Mouse (Mus musculus) liver, embryonic 15.5 days (tissue): Measurements from ENCODE around the gene Bod1. TPM values are rescaled to one million over a fixed set of nuclear protein-coding genes. Genes with fewer than 3 reads are reported as not detected.

Experiments
- ATAC-seq: fragments of 200-750 bp; cut with Nextera tagmentation; 2 replicates; pipeline ENCODE4 v1.8.0; 2017; ENCODE audit warnings: moderate number of reproducible peaks, mild to moderate bottlenecking, moderate library complexity; ENCODE audit not compliant: insufficient read depth
- H3K27ac ChIP-seq: fragments of 300-500 bp; sonication (generic); replicated peaks from 2 replicates; pipeline ENCODE4 v1.5.1; 2015; ENCODE audit warnings: mild to moderate bottlenecking, inconsistent platforms
- H3K27me3 ChIP-seq: fragments of 300-500 bp; sonication (generic); 2 replicates; pipeline ENCODE4 v1.6.1; 2015; ENCODE audit warnings: mild to moderate bottlenecking, inconsistent platforms
- H3K36me3 ChIP-seq: fragments of 300-500 bp; sonication (generic); replicated peaks from 2 replicates; pipeline ENCODE4 v1.6.1; 2015; ENCODE audit warnings: moderate library complexity, mild to moderate bottlenecking, inconsistent platforms
- H3K4me1 ChIP-seq: fragments of 300-500 bp; sonication (generic); replicated peaks from 2 replicates; pipeline ENCODE4 v1.6.1; 2015; ENCODE audit warnings: inconsistent platforms
- H3K4me2 ChIP-seq: fragments of 300-500 bp; sonication (generic); 2 replicates; pipeline ENCODE4 v1.6.1; 2015; ENCODE audit warnings: moderate library complexity, mild to moderate bottlenecking, inconsistent platforms
- H3K4me3 ChIP-seq: fragments of 300-500 bp; sonication (generic); replicated peaks from 2 replicates; pipeline ENCODE4 v1.5.1; 2015; ENCODE audit warnings: mild to moderate bottlenecking, inconsistent platforms
- H3K9ac ChIP-seq: fragments of 300-500 bp; sonication (generic); 2 replicates; pipeline ENCODE4 v1.6.1; 2015; ENCODE audit warnings: moderate library complexity, mild to moderate bottlenecking, inconsistent platforms
- H3K9me3 ChIP-seq: fragments of 300-500 bp; sonication (generic); replicated peaks from 2 replicates; pipeline ENCODE4 v1.6.1; 2016; ENCODE audit warnings: inconsistent platforms
- WGBS: fragments of 180-500 bp; shearing (Covaris S2); methylation state at CpG from one replicate; pipeline ENCODE4 v1.1.7; 2015; ENCODE audit warnings: mixed read lengths; ENCODE audit not compliant: insufficient replicate concordance; 5-methylcytosine and 5-hydroxymethylcytosine counted together
- polyA plus RNA-seq: library from polyadenylated mRNA; unstranded; fragments of >200 nt; fragmentation: Nextera tagmentation; extraction: Ambion mirVana; gene quantifications from 2 replicates; pipeline ENCODE4 v1.2.1, GENCODE M21; 2015

The Bod1 gene
- polyA plus RNA-seq, 1 experiment from 2014 or later, result 11.8 TPM

DNA sequence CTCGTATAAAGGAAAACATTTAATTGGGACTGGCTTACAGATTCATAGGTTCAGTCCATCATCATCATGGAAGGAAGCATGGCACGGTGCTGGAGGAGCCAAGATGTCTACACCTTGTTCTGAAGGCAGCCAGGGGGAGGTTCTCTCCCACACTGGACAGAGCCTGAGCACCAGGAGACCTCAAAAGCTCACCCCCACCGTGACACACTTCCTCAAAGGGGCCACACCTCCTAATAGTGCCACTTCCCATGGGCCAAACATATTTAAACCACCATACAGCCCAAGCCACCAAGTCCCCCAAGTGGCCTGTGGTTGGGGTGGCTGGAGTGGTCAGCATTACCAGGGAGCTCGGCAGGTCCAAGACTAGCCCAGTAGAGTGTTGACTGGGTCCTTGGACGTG is 31.5 kb downstream of the Bod1 start:
- Histone ChIP-seq H3K4me3 (no peak overlapping the region), H3K27ac (no peak overlapping the region), H3K4me1 (no peaks in the 10 kb centered on the region), H3K4me2 (no peak overlapping the region), H3K36me3 (no peaks in the 10 kb centered on the region), H3K27me3 (no peaks in the 10 kb centered on the region), H3K9me3 (no peaks in the 10 kb centered on the region), H3K9ac (no peak overlapping the region)
- WGBS, result 34% methylated on average over 5 of the region's 5 CpGs
- no peak for ATAC-seq

DNA sequence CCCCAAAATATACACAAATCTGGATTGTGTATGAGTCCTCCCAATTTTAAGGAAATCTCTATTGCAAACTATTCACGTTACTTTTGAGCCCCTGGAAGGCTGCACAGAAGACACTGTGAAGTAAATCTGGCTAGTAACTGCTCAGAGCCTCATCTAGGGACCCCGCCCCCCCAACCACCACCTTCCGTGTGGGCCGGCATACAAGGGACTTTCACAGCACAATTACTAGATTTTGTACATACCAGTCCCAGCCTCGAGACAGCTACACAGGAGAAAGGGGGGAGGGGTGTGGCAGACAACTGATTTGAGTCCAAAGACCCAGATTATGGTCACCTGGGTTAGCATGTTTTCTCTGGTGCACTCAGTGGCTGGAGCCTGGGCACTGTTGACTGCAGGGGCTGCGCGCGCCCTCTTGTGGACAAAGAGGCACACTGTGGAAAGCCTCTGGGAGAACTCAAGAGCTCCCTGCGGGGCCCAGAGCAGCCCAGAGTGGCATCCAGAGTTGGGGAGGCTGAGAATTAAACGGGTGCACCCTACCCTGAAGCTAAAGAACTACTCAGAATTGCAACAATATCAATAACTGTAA is 33.8 kb downstream of the Bod1 start:
- H3K4me1 ChIP-seq, result no peaks in the 10 kb centered on the region
- H3K4me3 ChIP-seq, result no peak overlapping the region
- no peaks in the 10 kb centered on the region for H3K36me3 ChIP-seq
- H3K4me2 ChIP-seq, result no peak overlapping the region
- no peaks in the 10 kb centered on the region for H3K27me3 ChIP-seq
- H3K9ac ChIP-seq, result no peak overlapping the region
- no peak overlapping the region for H3K27ac ChIP-seq
- no peak for ATAC-seq
- 24% methylated on average over 10 of the region's 10 CpGs for WGBS
- no peaks in the 10 kb centered on the region for H3K9me3 ChIP-seq

GRCm38 (mm10) chr11:31628700-31629099 is 43.0 kb downstream of the Bod1 start:
- H3K9ac ChIP-seq, result no peak overlapping the region
- H3K4me1 ChIP-seq, result no peaks in the 10 kb centered on the region
- WGBS, result 67% methylated on average over 5 of the region's 5 CpGs
- H3K9me3 ChIP-seq, result no peaks in the 10 kb centered on the region
- ATAC-seq, result no peak
- H3K27ac ChIP-seq, result no peak overlapping the region
- H3K36me3 ChIP-seq, result no peaks in the 10 kb centered on the region
- no peak overlapping the region for H3K4me3 ChIP-seq
- no peak overlapping the region for H3K4me2 ChIP-seq
- H3K27me3 ChIP-seq, result no peaks in the 10 kb centered on the region

DNA sequence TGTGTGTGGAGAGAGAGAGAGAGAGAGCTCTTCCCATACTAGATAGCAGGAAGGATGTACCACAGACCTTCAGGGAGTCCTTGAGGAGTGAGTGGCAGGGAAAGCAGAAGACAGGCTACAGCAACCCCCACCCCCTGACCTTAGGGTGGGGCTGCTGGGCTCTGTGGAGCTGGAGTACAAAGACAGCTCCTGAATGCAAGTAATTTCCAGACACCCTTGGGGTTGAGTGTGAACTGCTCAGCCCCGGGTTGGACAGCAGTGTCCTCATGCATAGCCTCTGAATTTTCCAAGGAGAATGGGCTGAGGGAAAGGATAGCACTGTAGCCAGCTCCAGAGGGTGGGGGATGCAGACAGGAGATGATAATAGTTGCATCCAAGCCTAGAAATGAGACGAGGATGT is 50.9 kb downstream of the Bod1 start:
- no peak for ATAC-seq
- Histone ChIP-seq H3K36me3 (no peaks in the 10 kb centered on the region), H3K4me3 (no peak overlapping the region), H3K27me3 (no peaks in the 10 kb centered on the region), H3K4me2 (no peak overlapping the region), H3K4me1 (no peaks in the 10 kb centered on the region), H3K9ac (no peak overlapping the region), H3K9me3 (no peaks in the 10 kb centered on the region), H3K27ac (no peak overlapping the region)
- 29% methylated on average over 2 of the region's 2 CpGs for WGBS

DNA sequence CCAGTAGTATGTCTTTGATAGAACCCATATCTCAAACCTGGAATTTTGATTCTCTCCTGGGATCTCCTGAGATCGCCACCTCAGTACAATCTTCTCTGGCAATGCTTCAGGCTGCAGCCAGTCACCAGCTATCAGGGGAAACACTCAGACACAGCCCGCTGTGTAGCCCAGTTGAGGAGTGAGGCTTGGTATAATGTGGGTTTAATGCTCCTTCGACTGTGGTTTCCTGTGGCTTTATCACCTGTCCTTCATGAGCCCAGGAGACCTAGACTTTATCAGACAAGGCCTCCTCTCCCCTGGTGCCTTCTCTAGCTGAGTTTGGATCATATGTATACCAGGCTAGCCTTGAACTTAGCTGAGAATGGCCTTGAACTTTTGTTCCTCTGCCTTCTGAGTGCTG is 53.9 kb downstream of the Bod1 start:
- 9% methylated on average over 3 of the region's 3 CpGs for WGBS

DNA sequence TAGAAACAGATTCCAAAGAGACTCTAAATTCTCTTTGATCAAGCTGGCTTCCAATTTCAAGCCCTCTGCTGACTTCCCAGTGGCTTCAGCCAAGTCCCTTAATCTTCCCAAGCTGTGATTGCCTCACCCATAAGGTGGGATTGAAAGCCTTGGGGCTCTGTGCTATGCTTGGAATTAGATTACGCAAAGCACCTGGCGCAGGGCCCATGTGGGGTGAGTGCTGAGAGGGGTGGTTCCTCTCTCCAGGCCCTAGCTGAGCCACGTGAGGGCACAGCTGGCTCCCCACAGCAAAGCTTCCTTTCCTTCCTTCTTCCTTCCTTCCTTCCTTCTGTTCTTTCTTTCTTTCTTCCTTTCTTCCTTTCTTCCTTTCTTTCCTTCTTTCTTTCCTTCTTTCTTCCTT is 54.4 kb downstream of the Bod1 start:
- no peaks in the 10 kb centered on the region for H3K9me3 ChIP-seq
- H3K27ac ChIP-seq, result no peak overlapping the region
- no peak overlapping the region for H3K4me2 ChIP-seq
- H3K4me3 ChIP-seq, result no peak overlapping the region
- ATAC-seq, result no peak
- H3K9ac ChIP-seq, result no peak overlapping the region
- 40% methylated on average over 3 of the region's 3 CpGs for WGBS
- no peaks in the 10 kb centered on the region for H3K36me3 ChIP-seq
- no peaks in the 10 kb centered on the region for H3K27me3 ChIP-seq
- no peaks in the 10 kb centered on the region for H3K4me1 ChIP-seq

More for the DNA sequence above, 53.9 kb downstream of the Bod1 start:
- no peak overlapping the region for H3K27ac ChIP-seq
- ATAC-seq, result no peak
- H3K4me3 ChIP-seq, result no peak overlapping the region
- H3K9ac ChIP-seq, result no peak overlapping the region
- no peaks in the 10 kb centered on the region for H3K36me3 ChIP-seq
- no peaks in the 10 kb centered on the region for H3K4me1 ChIP-seq
- H3K4me2 ChIP-seq, result no peak overlapping the region
- H3K27me3 ChIP-seq, result no peaks in the 10 kb centered on the region
- no peaks in the 10 kb centered on the region for H3K9me3 ChIP-seq

GRCm38 (mm10) chr11:31616722-31617121 is 55.0 kb downstream of the Bod1 start:
- Histone ChIP-seq H3K9me3 (no peaks in the 10 kb centered on the region), H3K9ac (no peak overlapping the region), H3K27me3 (no peaks in the 10 kb centered on the region), H3K4me2 (no peak overlapping the region), H3K4me3 (no peak overlapping the region), H3K27ac (no peak overlapping the region), H3K36me3 (no peaks in the 10 kb centered on the region), H3K4me1 (no peaks in the 10 kb centered on the region)
- WGBS, result 45% methylated on average over 4 of the region's 4 CpGs
- ATAC-seq, result no peak

Other genes starting within 250 kb of the Bod1 start
- gene Cpeb4, start 200.3 kb upstream of the Bod1 start, polyA plus RNA-seq, result 19.0 and 19.1 TPM in 2 replicates